Mouse (Mus musculus) kidney, postnatal 10 days (tissue): ENCODE data around the gene Wdr34.
"Not testable (repeated sequence)": the region's sequence is repeated elsewhere in the genome, so short reads cannot be mapped to it uniquely, and the experiment has no call there.

Source experiments
- DNase-seq: peaks from one replicate; pipeline ENCODE4 v3.0.0; 2021; ENCODE audit warnings: mixed read lengths

Wdr34 gene

GRCm38 (mm10) chr2:30066046-30066901 is 17.6 kb upstream of the Wdr34 start:
- DNase-seq, result peak; percentile 98

GRCm38 (mm10) chr2:30064298-30064697 is 15.6 kb upstream of the Wdr34 start:
- DNase-seq, result no peak

GRCm38 (mm10) chr2:30063791-30064190 is 15.1 kb upstream of the Wdr34 start:
- no peak for DNase-seq

GRCm38 (mm10) chr2:30063235-30063634 is 14.6 kb upstream of the Wdr34 start:
- no peak for DNase-seq

- peak; percentile 73 for DNase-seq
Observed at GRCm38 (mm10) chr2:30062249-30063093, 13.8 kb upstream of the Wdr34 start.

- peak; percentile 68 for DNase-seq
Observed at GRCm38 (mm10) chr2:30061215-30062166, 12.8 kb upstream of the Wdr34 start.

GRCm38 (mm10) chr2:30058418-30058817 is 9.7 kb upstream of the Wdr34 start:
- no peak for DNase-seq

- DNase-seq, result no peak
Observed at GRCm38 (mm10) chr2:30057223-30057904, 8.7 kb upstream of the Wdr34 start, which contains the start of gene Set. TSS of gene Set (plus strand) at chr2:30057378.

GRCm38 (mm10) chr2:30056736-30057135 is 8.1 kb upstream of the Wdr34 start:
- DNase-seq, result no peak

GRCm38 (mm10) chr2:30055310-30055709 is 6.6 kb upstream of the Wdr34 start:
- DNase-seq, result not testable (repeated sequence)

- DNase-seq, result no peak
Observed at GRCm38 (mm10) chr2:30051992-30052761, 3.5 kb upstream of the Wdr34 start.

- DNase-seq, result no peak
Observed at GRCm38 (mm10) chr2:30049831-30050230, 1.1 kb upstream of the Wdr34 start.

- DNase-seq, result peak; percentile 35
Observed at GRCm38 (mm10) chr2:30048101-30048501, 580 bp downstream of the Wdr34 start.

- no peak for DNase-seq
Observed at GRCm38 (mm10) chr2:30047127-30047526, 1.6 kb downstream of the Wdr34 start.

- no peak for DNase-seq
Observed at GRCm38 (mm10) chr2:30044550-30044949, 4.1 kb downstream of the Wdr34 start.

GRCm38 (mm10) chr2:30042445-30042844 is 6.2 kb downstream of the Wdr34 start:
- peak; percentile 93 for DNase-seq

GRCm38 (mm10) chr2:30039687-30040086 is 9.0 kb downstream of the Wdr34 start:
- no peak for DNase-seq

GRCm38 (mm10) chr2:30038370-30038769 is 10.3 kb downstream of the Wdr34 start:
- DNase-seq, result no peak

GRCm38 (mm10) chr2:30037762-30038161 is 10.9 kb downstream of the Wdr34 start:
- no peak for DNase-seq

GRCm38 (mm10) chr2:30032957-30033356 is 15.7 kb downstream of the Wdr34 start:
- DNase-seq, result no peak

- DNase-seq, result peak; percentile 35
Observed at GRCm38 (mm10) chr2:30032244-30032846, 16.3 kb downstream of the Wdr34 start.
